Mouse (Mus musculus): ENCODE measurements around the gene Bmpr1b. TPM values are rescaled to one million over a fixed set of nuclear protein-coding genes. Genes with fewer than 3 reads are reported as not detected.

The Bmpr1b gene
- polyA plus RNA-seq, 1 experiment from 2014 or later, result 10.7 TPM

DNA sequence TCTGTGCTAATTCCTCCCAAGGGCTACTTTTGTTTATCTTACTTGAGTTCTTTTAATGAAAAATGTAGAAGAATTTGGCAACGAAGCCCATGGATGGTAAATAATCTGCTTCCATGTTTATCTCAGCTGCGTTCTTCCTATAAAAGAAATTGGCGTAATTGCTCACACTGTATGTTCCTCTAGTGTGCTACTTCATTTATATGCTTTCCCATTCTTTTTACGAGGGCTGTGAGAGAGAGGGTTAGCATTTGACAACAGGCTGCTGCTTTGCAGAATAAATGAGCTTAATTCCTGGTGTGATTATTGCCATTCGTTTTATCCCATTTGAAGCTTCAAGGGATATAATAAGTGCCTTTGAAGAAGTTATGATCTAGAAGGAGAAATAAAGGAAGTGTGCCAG is 365.1 kb downstream of the Bmpr1b start:
- H3K27me3 ChIP-seq (ENCODE audit: control insufficient read depth, insufficient read depth, low read length), result no peaks in the 10 kb centered on the region
- DNase-seq (ENCODE audit: low spot score), result no peak
- no peak overlapping the region for H3K4me3 ChIP-seq (ENCODE audit: low read depth, low read length)
- H3K36me3 ChIP-seq (ENCODE audit: control insufficient read depth, insufficient read depth, low read length), result no peaks in the 10 kb centered on the region
- H3K9ac ChIP-seq (ENCODE audit: low read length), result no peak overlapping the region
- 83% methylated on average over 5 of the region's 5 CpGs for WGBS
- no peak for ATAC-seq (replicated peaks; ENCODE audit: low FRiP score)
- no peak overlapping the region for H3K27ac ChIP-seq (ENCODE audit: low read depth, low read length)
- H3K4me2 ChIP-seq (ENCODE audit: low read depth, low read length, severe bottlenecking), result no peak overlapping the region
- no peaks in the 10 kb centered on the region for H3K4me1 ChIP-seq (replicated peaks; ENCODE audit: control insufficient read depth, insufficient read depth, low read length)
- H3K9me3 ChIP-seq (ENCODE audit: control insufficient read depth, low read length), result no peaks in the 10 kb centered on the region

DNA sequence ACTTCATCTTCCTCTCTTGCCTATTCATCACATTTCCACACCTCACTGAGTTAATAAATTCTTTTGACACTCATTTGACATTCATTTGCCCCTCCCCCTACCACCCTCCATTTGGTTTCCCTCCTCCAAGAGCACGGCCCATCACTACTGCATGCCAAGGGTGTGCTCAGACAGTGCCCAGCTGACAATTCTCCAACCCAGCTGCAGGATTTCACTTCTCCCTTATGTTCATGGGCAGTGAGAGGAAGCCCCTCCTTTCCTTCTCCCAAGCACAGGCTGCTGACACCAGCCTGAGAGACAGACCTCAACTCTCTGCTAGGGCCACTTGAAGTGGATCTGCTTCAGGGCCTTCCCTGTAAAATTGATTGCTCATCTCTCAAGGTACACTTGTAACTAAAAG is 371.4 kb downstream of the Bmpr1b start:
- ATAC-seq (replicated peaks; ENCODE audit: low FRiP score) (no peak; the same call in 1 of the 2 replicates), DNase-seq (ENCODE audit: low spot score) (no peak)
- 61% methylated on average over 1 of the region's 1 CpGs for WGBS
- no peaks in the 10 kb centered on the region for H3K27me3 ChIP-seq (ENCODE audit: control insufficient read depth, insufficient read depth, low read length)
- H3K4me2 ChIP-seq (ENCODE audit: low read depth, low read length, severe bottlenecking), result no peak overlapping the region
- no peak overlapping the region for H3K9ac ChIP-seq (ENCODE audit: low read length)
- H3K27ac ChIP-seq (ENCODE audit: low read depth, low read length), result no peak overlapping the region
- no peak overlapping the region for H3K4me3 ChIP-seq (ENCODE audit: low read depth, low read length)
- H3K9me3 ChIP-seq (ENCODE audit: control insufficient read depth, low read length), result no peaks in the 10 kb centered on the region
- no peaks in the 10 kb centered on the region for H3K4me1 ChIP-seq (replicated peaks; ENCODE audit: control insufficient read depth, insufficient read depth, low read length)
- H3K36me3 ChIP-seq (ENCODE audit: control insufficient read depth, insufficient read depth, low read length), result no peaks in the 10 kb centered on the region

DNA sequence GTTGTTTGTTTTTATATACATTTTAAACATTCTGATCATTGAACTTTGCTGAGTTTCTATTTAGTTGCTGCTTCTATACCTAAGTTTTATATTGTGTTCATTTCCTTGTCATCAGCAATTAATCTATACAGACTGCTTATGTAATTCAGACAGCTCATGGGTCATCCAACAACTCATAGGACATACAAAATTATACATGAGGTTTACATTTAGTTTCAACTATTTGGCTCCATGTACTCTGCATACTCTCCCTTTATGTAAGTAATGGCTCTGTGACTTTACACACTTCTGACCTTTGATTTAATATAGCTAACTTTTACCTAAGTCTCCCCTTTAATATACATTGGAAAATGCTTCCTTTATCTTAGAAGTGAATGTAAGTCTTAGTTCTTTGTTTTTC is 371.9 kb downstream of the Bmpr1b start:
- no peak overlapping the region for H3K27ac ChIP-seq (ENCODE audit: low read depth, low read length)
- no peak overlapping the region for H3K4me2 ChIP-seq (ENCODE audit: low read depth, low read length, severe bottlenecking)
- no peak overlapping the region for H3K4me3 ChIP-seq (ENCODE audit: low read depth, low read length)
- no peaks in the 10 kb centered on the region for H3K9me3 ChIP-seq (ENCODE audit: control insufficient read depth, low read length)
- ATAC-seq (replicated peaks; ENCODE audit: low FRiP score) (no peak), DNase-seq (ENCODE audit: low spot score) (no peak)
- H3K36me3 ChIP-seq (ENCODE audit: control insufficient read depth, insufficient read depth, low read length), result no peaks in the 10 kb centered on the region
- H3K9ac ChIP-seq (ENCODE audit: low read length), result no peak overlapping the region
- H3K4me1 ChIP-seq (replicated peaks; ENCODE audit: control insufficient read depth, insufficient read depth, low read length), result no peaks in the 10 kb centered on the region
- no peaks in the 10 kb centered on the region for H3K27me3 ChIP-seq (ENCODE audit: control insufficient read depth, insufficient read depth, low read length)

DNA sequence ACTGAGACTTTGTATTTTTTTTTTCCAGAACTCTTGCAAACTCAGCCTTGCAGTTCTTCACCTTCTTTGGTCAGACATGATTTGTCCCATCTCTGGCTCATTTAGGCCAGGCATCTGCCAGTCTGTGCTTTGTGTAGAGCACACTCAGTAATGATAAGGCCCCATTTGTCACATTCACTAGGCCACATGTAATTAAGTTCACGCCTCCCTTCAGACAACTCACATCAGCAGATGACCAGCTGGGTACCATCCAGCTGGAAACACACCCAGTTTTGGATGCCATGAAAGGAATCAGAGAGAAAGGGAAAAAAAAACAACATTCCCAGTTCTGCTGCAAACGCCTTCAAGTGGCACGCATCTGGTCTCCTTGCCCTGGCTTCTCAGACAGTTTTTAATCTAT is 374.9 kb downstream of the Bmpr1b start:
- WGBS, result 88% methylated on average over 3 of the region's 3 CpGs
- H3K4me2 ChIP-seq (ENCODE audit: low read depth, low read length, severe bottlenecking), result no peak overlapping the region
- no peak for DNase-seq (ENCODE audit: low spot score)
- H3K4me1 ChIP-seq (replicated peaks; ENCODE audit: control insufficient read depth, insufficient read depth, low read length), result no peaks in the 10 kb centered on the region
- no peaks in the 10 kb centered on the region for H3K9me3 ChIP-seq (ENCODE audit: control insufficient read depth, low read length)
- no peak overlapping the region for H3K9ac ChIP-seq (ENCODE audit: low read length)
- no peaks in the 10 kb centered on the region for H3K36me3 ChIP-seq (ENCODE audit: control insufficient read depth, insufficient read depth, low read length)
- no peaks in the 10 kb centered on the region for H3K27me3 ChIP-seq (ENCODE audit: control insufficient read depth, insufficient read depth, low read length)
- ATAC-seq (replicated peaks; ENCODE audit: low FRiP score), result no peak
- no peak overlapping the region for H3K4me3 ChIP-seq (ENCODE audit: low read depth, low read length)
- H3K27ac ChIP-seq (ENCODE audit: low read depth, low read length), result no peak overlapping the region

DNA sequence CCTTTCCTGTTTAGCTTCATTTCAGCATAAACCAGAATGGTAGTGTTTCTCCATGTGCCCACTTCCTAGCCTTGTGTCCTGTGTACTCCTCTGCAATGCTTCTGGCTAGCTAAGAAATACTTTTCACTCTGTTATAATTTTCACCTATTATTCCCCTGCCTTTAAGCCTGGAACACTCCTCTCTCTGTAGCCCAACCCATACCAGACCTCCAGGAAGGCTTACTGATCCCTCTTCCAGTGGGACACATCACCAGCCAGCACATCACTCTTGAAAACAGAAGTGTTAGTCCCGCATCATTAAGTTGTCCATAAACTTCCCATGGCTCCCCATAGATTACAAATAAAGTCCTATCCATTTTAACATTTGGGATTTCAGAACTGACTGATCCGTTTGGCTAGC is 375.5 kb downstream of the Bmpr1b start:
- no peak overlapping the region for H3K4me2 ChIP-seq (ENCODE audit: low read depth, low read length, severe bottlenecking)
- 79% methylated on average over 2 of the region's 2 CpGs for WGBS
- no peak overlapping the region for H3K4me3 ChIP-seq (ENCODE audit: low read depth, low read length)
- ATAC-seq (replicated peaks; ENCODE audit: low FRiP score) (no peak), DNase-seq (ENCODE audit: low spot score) (no peak)
- no peaks in the 10 kb centered on the region for H3K36me3 ChIP-seq (ENCODE audit: control insufficient read depth, insufficient read depth, low read length)
- H3K4me1 ChIP-seq (replicated peaks; ENCODE audit: control insufficient read depth, insufficient read depth, low read length), result no peaks in the 10 kb centered on the region
- H3K27me3 ChIP-seq (ENCODE audit: control insufficient read depth, insufficient read depth, low read length), result no peaks in the 10 kb centered on the region
- no peak overlapping the region for H3K27ac ChIP-seq (ENCODE audit: low read depth, low read length)
- H3K9me3 ChIP-seq (ENCODE audit: control insufficient read depth, low read length), result no peaks in the 10 kb centered on the region
- no peak overlapping the region for H3K9ac ChIP-seq (ENCODE audit: low read length)

DNA sequence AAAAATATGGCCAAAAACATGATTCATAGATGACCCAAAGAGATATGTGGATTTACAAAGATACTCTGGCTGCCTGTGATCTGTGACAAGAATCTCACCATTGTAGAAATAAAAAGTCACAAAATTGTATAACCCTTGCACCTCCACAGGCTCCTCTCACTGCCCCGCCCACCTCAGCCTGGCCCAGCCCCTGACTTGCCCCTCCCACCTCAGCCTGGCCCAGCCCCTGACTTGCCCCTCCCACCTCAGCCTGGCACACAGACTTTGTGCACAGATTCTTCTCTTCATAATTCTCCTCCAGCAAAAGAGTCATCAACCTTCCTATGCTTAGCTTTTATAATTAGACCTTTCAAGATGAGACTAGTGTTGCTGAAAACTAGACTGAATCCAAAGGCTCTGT is 377.1 kb downstream of the Bmpr1b start:
- Histone ChIP-seq H3K4me3 (ENCODE audit: low read depth, low read length) (no peak overlapping the region), H3K9me3 (ENCODE audit: control insufficient read depth, low read length) (no peaks in the 10 kb centered on the region), H3K4me1 (replicated peaks; ENCODE audit: control insufficient read depth, insufficient read depth, low read length) (no peaks in the 10 kb centered on the region), H3K4me2 (ENCODE audit: low read depth, low read length, severe bottlenecking) (no peak overlapping the region), H3K27me3 (ENCODE audit: control insufficient read depth, insufficient read depth, low read length) (no peaks in the 10 kb centered on the region), H3K9ac (ENCODE audit: low read length) (no peak overlapping the region), H3K36me3 (ENCODE audit: control insufficient read depth, insufficient read depth, low read length) (no peaks in the 10 kb centered on the region), H3K27ac (ENCODE audit: low read depth, low read length) (no peak overlapping the region)
- no peak for ATAC-seq (replicated peaks; ENCODE audit: low FRiP score)
- 79% methylated on average over 1 of the region's 1 CpGs for WGBS
- DNase-seq (ENCODE audit: low spot score), result no peak

DNA sequence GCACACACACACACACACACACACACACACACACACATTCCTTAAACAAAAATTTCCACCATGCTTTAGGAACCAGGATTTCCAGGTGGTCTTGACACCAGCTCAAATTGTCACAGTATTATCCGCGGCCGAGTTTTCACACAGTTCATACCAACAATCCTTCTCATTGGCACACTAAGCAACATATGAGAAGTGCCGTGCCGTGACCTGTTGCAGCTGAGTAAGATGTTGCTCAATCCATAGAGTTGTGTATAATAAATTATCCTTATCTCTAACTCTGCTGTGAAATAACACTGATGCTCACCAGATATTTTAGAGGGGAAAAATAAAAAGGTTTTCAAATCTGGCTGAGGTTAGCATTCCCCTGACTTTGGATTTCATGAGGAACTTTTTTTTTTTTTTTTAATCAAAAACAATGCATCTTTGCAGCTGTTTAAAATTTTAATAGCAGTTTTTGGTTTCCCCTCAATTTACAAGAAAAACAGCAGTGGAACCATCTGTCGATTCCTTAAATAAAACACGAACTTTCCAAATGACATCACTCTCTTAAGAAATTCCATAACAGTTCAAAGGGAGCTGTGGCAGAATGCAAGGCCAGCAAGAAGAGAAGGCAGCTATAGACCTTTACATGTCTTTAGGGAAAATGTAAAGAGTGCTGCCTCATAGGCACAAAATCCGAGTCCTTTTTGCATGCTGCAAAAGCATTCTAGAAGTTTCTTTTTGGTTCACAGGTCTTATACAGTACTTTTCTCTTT is 378.0 kb downstream of the Bmpr1b start:
- 84% methylated on average over 8 of the region's 8 CpGs for WGBS
- H3K4me3 ChIP-seq (ENCODE audit: low read depth, low read length), result no peak overlapping the region
- no peak for ATAC-seq (replicated peaks; ENCODE audit: low FRiP score)
- H3K4me1 ChIP-seq (replicated peaks; ENCODE audit: control insufficient read depth, insufficient read depth, low read length), result no peaks in the 10 kb centered on the region
- H3K27me3 ChIP-seq (ENCODE audit: control insufficient read depth, insufficient read depth, low read length), result no peaks in the 10 kb centered on the region
- no peak overlapping the region for H3K27ac ChIP-seq (ENCODE audit: low read depth, low read length)
- DNase-seq (ENCODE audit: low spot score), result no peak
- H3K9ac ChIP-seq (ENCODE audit: low read length), result no peak overlapping the region
- no peaks in the 10 kb centered on the region for H3K9me3 ChIP-seq (ENCODE audit: control insufficient read depth, low read length)
- H3K36me3 ChIP-seq (ENCODE audit: control insufficient read depth, insufficient read depth, low read length), result no peaks in the 10 kb centered on the region
- no peak overlapping the region for H3K4me2 ChIP-seq (ENCODE audit: low read depth, low read length, severe bottlenecking)

Other genes starting within 250 kb of the Bmpr1b start
- gene Pdlim5, start 226.3 kb upstream of the Bmpr1b start, polyA plus RNA-seq (2014; fragmentation: Nextera tagmentation; extraction: Ambion mirVana), result 16.0 and 18.0 TPM in 2 replicates